Mouse (Mus musculus) heart, embryonic 16.5 days (tissue): ENCODE data around the gene H2-D1. TPM values are rescaled to one million over a fixed set of nuclear protein-coding genes. Genes with fewer than 3 reads are reported as not detected.
A peak's percentile ranks its signal among the peaks of the same experiment; 100 is the strongest.

Experiments
- ATAC-seq: fragments of 200-750 bp; cut with Nextera tagmentation; replicated peaks from 2 replicates; pipeline ENCODE4 v1.8.0; 2017; ENCODE audit warnings: moderate number of reproducible peaks; ENCODE audit not compliant: insufficient read depth, low FRiP score; ENCODE audit errors: extremely low read depth
- H3K27ac ChIP-seq: fragments of 300-500 bp; sonication (generic); 2 replicates; pipeline ENCODE4 v1.5.1; 2014; ENCODE audit warnings: mild to moderate bottlenecking, low read length, control low read depth, moderate library complexity
- H3K27me3 ChIP-seq: fragments of 300-500 bp; sonication (generic); 2 replicates; pipeline ENCODE4 v1.6.1; 2014; ENCODE audit warnings: low read length, mixed read lengths; ENCODE audit not compliant: control insufficient read depth, insufficient read depth
- H3K36me3 ChIP-seq: fragments of 300-500 bp; sonication (generic); 2 replicates; pipeline ENCODE4 v1.6.1; 2014; ENCODE audit not compliant: control insufficient read depth, insufficient read depth
- H3K4me1 ChIP-seq: fragments of 300-500 bp; sonication (generic); 2 replicates; pipeline ENCODE4 v1.6.1; 2014; ENCODE audit warnings: low read length, mixed read lengths; ENCODE audit not compliant: control insufficient read depth, insufficient read depth
- H3K4me2 ChIP-seq: fragments of 300-500 bp; sonication (generic); 2 replicates; pipeline ENCODE4 v1.6.1; 2014; ENCODE audit warnings: low read depth, mild to moderate bottlenecking, control low read depth, low read length
- H3K4me3 ChIP-seq: fragments of 300-500 bp; sonication (generic); 2 replicates; pipeline ENCODE4 v1.5.1; 2014; ENCODE audit warnings: mild to moderate bottlenecking, control low read depth, low read length
- H3K9ac ChIP-seq: fragments of 300-500 bp; sonication (generic); 2 replicates; pipeline ENCODE4 v1.6.1; 2014; ENCODE audit warnings: low read length, control low read depth
- H3K9me3 ChIP-seq: fragments of 300-500 bp; sonication (generic); replicated peaks from 2 replicates; pipeline ENCODE4 v1.6.1; 2016; ENCODE audit warnings: low read length; ENCODE audit not compliant: control insufficient read depth
- WGBS: fragments of 180-500 bp; shearing (Covaris S2); extraction: QIAGEN DNeasy Blood & Tissue Kit; methylation state at CpG from one replicate; pipeline ENCODE4 v1.1.7; 2014; 5-methylcytosine and 5-hydroxymethylcytosine counted together
- polyA plus RNA-seq: library from polyadenylated mRNA; unstranded; fragments of >200 nt; fragmentation: Nextera tagmentation; extraction: Ambion mirVana; gene quantifications from 2 replicates; pipeline ENCODE4 v1.2.1, GENCODE M21; 2015

H2-D1 gene
- polyA plus RNA-seq = 90.5 and 110 TPM in 2 replicates

DNA sequence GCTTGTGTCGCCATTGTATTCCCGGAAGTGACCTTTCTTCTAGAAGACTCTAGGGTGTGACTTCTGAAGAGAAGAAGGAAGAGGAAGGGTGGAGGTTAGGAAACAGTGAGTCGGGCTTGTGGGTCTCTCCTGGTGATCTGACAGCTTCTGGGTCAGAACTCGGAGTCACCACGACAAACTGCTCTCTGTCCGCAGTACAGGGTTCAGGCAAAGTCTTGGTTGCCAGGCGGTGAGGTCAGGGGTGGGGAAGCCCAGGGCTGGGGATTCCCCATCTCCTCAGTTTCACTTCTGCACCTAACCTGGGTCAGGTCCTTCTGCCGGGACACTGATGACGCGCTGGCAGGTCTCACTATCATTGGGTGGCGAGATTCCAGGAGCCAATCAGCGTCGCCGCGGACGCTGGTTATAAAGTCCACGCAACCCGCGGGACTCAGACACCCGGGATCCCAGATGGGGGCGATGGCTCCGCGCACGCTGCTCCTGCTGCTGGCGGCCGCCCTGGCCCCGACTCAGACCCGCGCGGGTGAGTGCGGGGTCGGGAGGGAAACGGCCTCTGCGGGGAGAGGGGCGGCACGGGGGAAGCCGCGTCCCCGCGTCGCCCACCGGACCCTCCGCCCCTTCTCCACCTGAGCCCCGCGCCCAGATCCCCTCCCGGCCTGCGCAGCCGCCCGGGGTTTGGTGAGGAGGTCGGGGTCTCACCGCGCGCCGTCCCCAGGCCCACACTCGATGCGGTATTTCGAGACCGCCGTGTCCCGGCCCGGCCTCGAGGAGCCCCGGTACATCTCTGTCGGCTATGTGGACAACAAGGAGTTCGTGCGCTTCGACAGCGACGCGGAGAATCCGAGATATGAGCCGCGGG, at the start of gene H2-D1:
H2-D1 (plus strand) TSS at position 67 of the 859 bp plus-strand sequence.
- peak within 1 kb of the TSS; percentile 77 for H3K9ac ChIP-seq
- peak within 1 kb of the TSS; percentile 84 for H3K4me3 ChIP-seq
- H3K27ac ChIP-seq = no peak within 1 kb of the TSS
- peak within 1 kb of the TSS; percentile 100 for H3K4me2 ChIP-seq
- peaks cover 15% of the 10 kb centered on the region for H3K27me3 ChIP-seq
- H3K9me3 ChIP-seq = no peaks in the 10 kb centered on the region
- H3K4me1 ChIP-seq = peaks cover 4% of the 10 kb centered on the region
- H3K36me3 ChIP-seq = no peaks in the 10 kb centered on the region
- ATAC-seq = peak; percentile 86
- 1% methylated on average over 51 of the region's 73 CpGs for WGBS

GRCm38 (mm10) chr17:35213071-35213470, 49.5 kb upstream of the H2-D1 start:
- 88% methylated on average over 5 of the region's 5 CpGs for WGBS
- Histone ChIP-seq H3K9ac (no peak overlapping the region), H3K36me3 (no peaks in the 10 kb centered on the region), H3K27me3 (0 out of 2 replicates have a peak, but pooled peaks cover 2% of the 10 kb centered on the region), H3K4me1 (no peaks in the 10 kb centered on the region), H3K27ac (no peak overlapping the region), H3K9me3 (no peaks in the 10 kb centered on the region), H3K4me3 (no peak overlapping the region), H3K4me2 (no peak overlapping the region)
- ATAC-seq = no peak

DNA sequence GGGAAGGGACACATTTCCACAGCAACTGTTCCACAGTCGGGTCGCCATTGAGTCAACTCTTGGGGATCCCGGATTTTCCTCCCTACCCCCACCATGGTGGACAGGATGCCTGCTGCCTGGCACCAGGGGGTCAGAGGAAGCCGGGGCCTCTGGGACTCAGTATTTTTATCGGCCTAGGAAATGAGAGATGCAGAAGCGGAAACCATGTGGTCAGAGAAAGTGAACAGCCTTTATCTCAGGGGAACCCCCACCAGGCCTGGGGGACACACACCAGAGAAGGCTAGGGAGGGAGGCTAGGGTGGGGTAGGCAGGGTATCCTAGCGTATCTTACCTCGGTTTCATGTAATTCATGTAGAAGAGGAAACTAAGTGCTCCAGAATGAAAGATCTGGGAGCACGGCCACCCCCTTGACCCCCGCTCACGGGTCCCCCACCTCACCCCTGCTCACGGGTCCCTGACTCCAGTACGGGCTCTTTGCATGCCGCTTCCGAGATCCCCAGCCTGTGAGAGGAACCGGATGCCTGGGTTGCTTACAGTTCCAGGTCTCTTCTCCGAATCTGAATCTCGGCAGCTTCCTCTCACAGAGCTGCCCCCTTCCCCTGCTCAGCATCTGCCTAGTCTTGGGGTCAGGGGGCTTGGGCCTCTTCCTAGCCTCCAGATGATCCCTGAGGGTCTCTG, 43.9 kb upstream of the H2-D1 start:
- Histone ChIP-seq H3K27me3 (no peaks in the 10 kb centered on the region), H3K4me1 (peaks cover 7% of the 10 kb centered on the region), H3K27ac (peak overlapping the region; percentile 62), H3K9me3 (no peaks in the 10 kb centered on the region), H3K4me2 (no peak overlapping the region), H3K36me3 (0 out of 2 replicates have a peak, but pooled peaks cover 2% of the 10 kb centered on the region), H3K9ac (no peak overlapping the region), H3K4me3 (no peak overlapping the region)
- 64% methylated on average over 18 of the region's 18 CpGs for WGBS
- ATAC-seq = peak; percentile 52

- Histone ChIP-seq H3K9ac (no peak overlapping the region), H3K4me3 (no peak overlapping the region), H3K4me1 (peaks cover 7% of the 10 kb centered on the region), H3K27me3 (no peaks in the 10 kb centered on the region), H3K36me3 (0 out of 2 replicates have a peak, but pooled peaks cover 2% of the 10 kb centered on the region), H3K9me3 (no peaks in the 10 kb centered on the region), H3K4me2 (no peak overlapping the region), H3K27ac (peak overlapping the region; percentile 39)
- WGBS = 54% methylated on average over 6 of the region's 6 CpGs
- no peak for ATAC-seq
Measured at GRCm38 (mm10) chr17:35219601-35220041, 42.9 kb upstream of the H2-D1 start.

- H3K27ac ChIP-seq = peak within 1 kb of the TSS; percentile 75
- H3K36me3 ChIP-seq = peaks cover 8% of the 10 kb centered on the region; the same call in 1 of the 2 replicates
- no peak for ATAC-seq
- H3K9ac ChIP-seq = 0 out of 2 replicates have a peak within 1 kb of the TSS, but pooled peaks have one; percentile 18
- no peaks in the 10 kb centered on the region for H3K27me3 ChIP-seq
- H3K4me1 ChIP-seq = peaks cover 7% of the 10 kb centered on the region
- no peak within 1 kb of the TSS for H3K4me2 ChIP-seq
- 60% methylated on average over 28 of the region's 28 CpGs for WGBS
- no peaks in the 10 kb centered on the region for H3K9me3 ChIP-seq
- H3K4me3 ChIP-seq = no peak within 1 kb of the TSS
Measured at GRCm38 (mm10) chr17:35220156-35220952, 42.2 kb upstream of the H2-D1 start, which contains the start of gene Gm16181. Gene Gm16181, plus strand, starts transcription at chr17:35220834.

- Histone ChIP-seq H3K36me3 (peaks cover 8% of the 10 kb centered on the region; the same call in 1 of the 2 replicates), H3K4me3 (no peak overlapping the region), H3K4me1 (peaks cover 9% of the 10 kb centered on the region), H3K27ac (peak overlapping the region; percentile 24), H3K9ac (no peak overlapping the region), H3K27me3 (no peaks in the 10 kb centered on the region), H3K4me2 (no peak overlapping the region), H3K9me3 (no peaks in the 10 kb centered on the region)
- 59% methylated on average over 6 of the region's 6 CpGs for WGBS
- ATAC-seq = peak; percentile 11; the same call in 1 of the 2 replicates
Measured at GRCm38 (mm10) chr17:35222299-35222698, 40.2 kb upstream of the H2-D1 start.

DNA sequence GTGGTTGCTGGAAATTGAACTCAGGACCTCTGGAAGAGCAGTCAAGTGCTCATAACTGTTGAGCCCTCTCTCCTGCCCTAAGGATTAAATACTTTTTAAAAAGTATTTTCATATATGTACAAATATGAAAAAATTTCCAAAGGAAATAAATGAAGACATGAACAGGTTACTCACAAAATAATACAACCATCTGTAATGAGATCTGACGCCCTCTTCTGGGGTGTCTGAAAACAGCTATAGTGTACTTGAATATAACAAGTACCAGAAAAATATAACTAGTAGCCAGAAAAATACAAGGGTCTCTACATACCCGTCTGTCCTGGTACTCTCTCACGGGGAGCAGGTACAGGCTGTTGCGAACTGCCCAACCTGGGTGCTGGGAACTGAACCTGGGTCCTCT, 37.9 kb upstream of the H2-D1 start:
- Histone ChIP-seq H3K36me3 (peaks cover 19% of the 10 kb centered on the region), H3K9me3 (no peaks in the 10 kb centered on the region), H3K9ac (no peak overlapping the region), H3K4me3 (no peak overlapping the region), H3K4me2 (no peak overlapping the region), H3K27ac (no peak overlapping the region), H3K4me1 (peaks cover 7% of the 10 kb centered on the region; the same call in 1 of the 2 replicates), H3K27me3 (no peaks in the 10 kb centered on the region)
- WGBS = 95% methylated on average over 4 of the region's 4 CpGs
- ATAC-seq = no peak

DNA sequence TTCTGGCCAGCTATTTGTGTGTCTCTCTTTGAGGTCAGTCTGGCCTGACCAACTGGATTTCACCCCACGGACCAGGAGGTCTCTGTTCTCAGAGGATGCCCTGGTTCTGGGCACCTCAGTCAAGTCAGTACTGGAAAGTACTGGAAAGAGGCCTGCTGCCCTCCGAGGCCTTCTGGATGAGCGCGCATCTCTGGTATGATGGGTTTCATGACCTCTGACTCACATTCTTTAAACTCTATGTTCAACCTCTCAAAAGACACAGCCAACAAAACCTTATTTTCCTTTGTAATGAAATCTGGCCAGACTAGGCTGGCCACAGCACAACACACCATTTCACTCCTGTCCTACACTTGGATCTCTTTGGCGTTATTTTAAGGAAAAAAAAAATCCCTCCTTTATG, 37.1 kb upstream of the H2-D1 start:
- ATAC-seq = no peak
- Histone ChIP-seq H3K9ac (no peak overlapping the region), H3K4me2 (no peak overlapping the region), H3K27ac (no peak overlapping the region), H3K9me3 (no peaks in the 10 kb centered on the region), H3K4me1 (0 out of 2 replicates have a peak, but pooled peaks cover 4% of the 10 kb centered on the region), H3K4me3 (no peak overlapping the region), H3K27me3 (no peaks in the 10 kb centered on the region), H3K36me3 (peaks cover 24% of the 10 kb centered on the region)
- WGBS = 93% methylated on average over 5 of the region's 5 CpGs
